Mouse (Mus musculus): ENCODE data around the gene Mrpl51.

- TF ChIP-seq CTCF (conservative IDR thresholded peaks at IDR 0.05; ENCODE audit: low read length) (no peak), NANOG (IDR thresholded peaks at IDR 0.05; ENCODE audit: borderline replicate concordance, low read length) (no peak), POU5F1 (IDR thresholded peaks at IDR 0.05; ENCODE audit: borderline replicate concordance, low read length) (no peak)
These were observed 38.6 kb upstream of the Mrpl51 start for GRCm38 (mm10) chr6:125153018-125153389.

Data from E14TG2a.4 (cell line).